Mouse (Mus musculus): ENCODE measurements around the gene Adcy3.
"Not testable (repeated sequence)": the region's sequence is repeated elsewhere in the genome, so short reads cannot be mapped to it uniquely, and the experiment has no call there.

Gene Adcy3

GRCm38 (mm10) chr12:4240281-4240680 is 107.4 kb downstream of the Adcy3 start:
- DNase-seq (ENCODE audit: low read depth, low spot score), result not testable (repeated sequence)

- DNase-seq (ENCODE audit: low read depth, low spot score), result no peak
Observed at GRCm38 (mm10) chr12:4243805-4244204, 110.9 kb downstream of the Adcy3 start.

- no peak for DNase-seq (ENCODE audit: low read depth, low spot score)
Observed at GRCm38 (mm10) chr12:4245742-4246141, 112.8 kb downstream of the Adcy3 start.

GRCm38 (mm10) chr12:4249786-4250185 is 116.9 kb downstream of the Adcy3 start:
- DNase-seq (ENCODE audit: low read depth, low spot score), result no peak

GRCm38 (mm10) chr12:4252742-4253655 is 120.1 kb downstream of the Adcy3 start:
- DNase-seq (ENCODE audit: low read depth, low spot score), result no peak
